Mouse (Mus musculus) hematopoietic stem cell, adult 5-6 weeks (primary cell): ENCODE results near the gene Ccsap. TPM values are rescaled to one million over a fixed set of nuclear protein-coding genes. Genes with fewer than 3 reads are reported as not detected.

Experiments used
- ATAC-seq, 2 experiments: fragments of 125-278 bp in 1 of 2; replicated peaks in 1 of 2; 2 replicates each; pipeline ENCODE4 v1.8.0; 2016 to 2017; ENCODE audit warnings: inconsistent platforms in 2 of 2, mild to moderate bottlenecking in 2 of 2, moderate number of reproducible peaks in 2 of 2, low read depth in 1 of 2, moderate TSS enrichment in 1 of 2; ENCODE audit not compliant: low FRiP score in 2 of 2, poor library complexity in 2 of 2, severe bottlenecking in 2 of 2, insufficient read depth in 1 of 2, low TSS enrichment in 1 of 2
- total RNA-seq: library from RNA; stranded (forward); fragments of 172-1452, 232-1000 nt; gene quantifications from 2 replicates; pipeline ENCODE4 v1.2.3, GENCODE M21; 2017

Gene Ccsap
- total RNA-seq, 1 experiment from 2014 or later, result 9.6 TPM

DNA sequence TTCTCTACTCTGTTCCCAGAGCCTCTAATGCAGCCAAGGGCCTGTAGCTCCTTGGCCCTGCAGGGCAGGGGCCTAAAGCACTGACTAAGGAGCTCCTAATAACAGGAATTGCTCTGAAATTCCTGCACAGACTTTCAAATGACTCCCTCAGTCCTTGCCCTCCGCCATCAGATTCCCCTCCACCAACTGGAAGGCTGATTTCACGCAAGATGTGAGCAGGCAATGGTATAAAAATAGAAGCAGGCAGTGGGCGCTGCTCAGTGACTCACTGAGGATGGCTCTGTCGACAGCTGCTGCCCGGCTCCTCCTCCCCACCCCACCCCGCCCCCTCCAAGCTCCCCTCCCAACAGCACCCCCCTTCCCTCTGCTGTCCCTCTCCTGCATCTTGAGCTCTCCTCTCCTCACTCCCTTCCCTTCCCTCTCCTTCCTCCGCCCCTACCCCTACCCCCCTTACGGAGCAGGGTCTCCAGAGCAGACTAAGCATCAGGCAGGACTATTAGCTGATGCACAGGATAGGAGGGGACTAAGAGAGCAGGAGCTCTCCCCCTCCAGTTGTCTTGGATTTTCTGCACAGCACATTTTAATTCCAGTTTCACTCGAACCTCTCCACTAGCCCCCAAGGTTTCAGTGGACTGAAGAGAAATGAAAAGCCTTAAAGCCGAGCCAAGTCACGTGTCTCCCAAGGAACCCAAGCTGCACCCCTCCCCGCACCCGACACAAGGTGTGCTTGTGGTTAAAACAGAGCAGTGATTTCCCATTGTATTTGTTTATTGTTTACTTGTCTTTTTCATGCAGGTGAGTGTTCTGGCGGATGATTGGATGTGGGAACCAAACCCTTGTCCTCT is 24.9 kb upstream of the Ccsap start:
- ATAC-seq, result no peak

DNA sequence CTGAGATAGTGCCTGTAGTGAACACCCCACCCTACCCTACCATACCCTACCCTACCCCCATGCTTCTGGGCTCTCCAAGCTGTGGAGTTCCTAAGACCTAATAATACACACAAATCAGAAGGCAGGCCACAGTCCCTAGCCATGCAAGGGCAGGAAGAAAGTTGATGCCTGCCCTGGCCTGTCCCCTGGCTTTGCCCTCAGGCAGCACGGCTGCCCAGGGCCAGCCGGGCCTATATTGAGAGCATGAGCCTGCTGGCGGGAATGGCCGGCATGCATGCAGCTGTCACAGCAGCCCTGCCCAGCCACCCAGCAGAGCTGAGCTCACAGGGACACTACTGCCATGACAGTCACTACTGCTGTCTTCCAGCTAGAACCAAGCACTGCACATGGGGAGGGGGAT is 23.1 kb upstream of the Ccsap start:
- no peak for ATAC-seq

DNA sequence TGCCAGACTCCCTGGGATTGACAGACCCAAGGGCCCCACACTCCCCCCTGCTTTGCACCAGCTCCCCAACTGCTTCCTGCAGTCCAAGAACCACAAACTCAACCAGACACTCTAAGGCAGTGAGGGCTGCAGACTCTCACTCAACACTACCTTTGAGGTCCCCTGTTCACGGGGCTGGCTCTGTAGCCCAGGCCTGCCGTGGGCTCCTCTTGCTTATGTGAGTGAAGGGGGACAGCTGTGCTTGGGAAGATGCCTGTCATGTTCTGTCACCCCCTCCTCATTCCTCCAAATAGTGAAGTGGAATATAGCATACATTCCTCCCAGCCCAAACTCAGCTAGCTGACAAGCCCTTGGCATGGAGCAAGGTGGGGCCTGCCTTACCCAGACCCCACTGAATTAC is 22.4 kb upstream of the Ccsap start:
- ATAC-seq, result no peak

DNA sequence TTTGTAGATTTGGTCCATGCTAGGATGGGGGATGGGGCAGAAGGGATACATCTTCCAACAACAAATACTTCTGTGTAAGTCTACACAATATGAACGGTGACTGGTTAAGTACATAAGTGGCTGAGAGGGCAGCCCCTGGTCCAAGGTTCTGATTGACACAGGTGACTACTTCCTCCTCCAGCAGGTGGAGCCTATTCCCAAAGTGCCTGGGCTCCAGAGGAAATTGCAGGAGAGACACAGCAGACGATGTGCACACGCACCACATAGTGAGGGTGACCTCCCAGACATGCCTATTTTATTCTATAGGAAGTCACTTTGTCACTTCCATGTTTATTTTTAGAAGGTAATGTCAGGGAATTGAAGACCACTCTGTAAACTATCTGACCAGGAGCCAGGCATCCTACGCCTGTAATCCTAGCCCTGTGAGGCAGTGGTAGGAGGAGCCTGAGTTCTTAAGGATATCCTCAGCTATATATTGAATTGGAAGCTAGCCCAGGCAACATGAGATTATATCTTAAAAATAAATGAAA is 20.9 kb upstream of the Ccsap start:
- no peak for ATAC-seq

DNA sequence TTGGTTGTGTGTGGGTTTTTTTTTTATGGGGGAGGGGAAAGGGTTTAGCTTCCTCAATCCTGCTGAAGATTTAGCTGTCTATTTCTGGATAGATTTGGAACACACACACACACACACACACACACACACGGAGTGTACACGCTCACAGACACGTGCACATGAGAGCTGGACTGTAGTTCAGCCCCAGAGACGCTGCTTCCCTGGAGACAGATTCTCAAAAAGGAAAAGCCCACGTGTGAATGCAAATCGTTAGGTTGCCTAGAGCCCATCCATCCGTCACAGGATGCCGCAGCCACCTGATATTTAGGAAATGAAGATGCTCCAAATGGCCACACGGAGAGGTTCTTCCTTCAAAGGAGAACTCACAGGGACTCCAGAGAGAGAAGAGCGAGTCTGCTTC is 20.3 kb upstream of the Ccsap start:
- no peak for ATAC-seq

DNA sequence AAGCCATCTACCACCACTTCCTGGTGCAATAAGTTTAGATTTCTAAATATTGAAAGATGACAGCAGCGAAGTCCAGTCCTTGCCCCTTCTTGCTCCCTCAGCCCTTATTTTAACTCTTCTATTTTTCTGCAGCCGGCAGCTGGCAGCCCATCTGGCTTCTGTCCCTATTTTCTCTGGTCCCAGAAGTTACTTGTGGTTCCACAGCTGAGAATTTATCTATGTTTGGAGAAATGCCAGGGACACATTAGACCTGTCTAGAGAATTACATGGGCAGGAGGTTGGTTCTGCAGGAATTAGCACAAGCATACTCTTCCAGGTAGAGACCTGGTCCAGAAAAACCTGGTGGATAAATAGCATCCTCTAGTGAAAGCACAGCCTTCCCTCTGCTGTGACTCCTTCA is 17.9 kb upstream of the Ccsap start:
- no peak for ATAC-seq

DNA sequence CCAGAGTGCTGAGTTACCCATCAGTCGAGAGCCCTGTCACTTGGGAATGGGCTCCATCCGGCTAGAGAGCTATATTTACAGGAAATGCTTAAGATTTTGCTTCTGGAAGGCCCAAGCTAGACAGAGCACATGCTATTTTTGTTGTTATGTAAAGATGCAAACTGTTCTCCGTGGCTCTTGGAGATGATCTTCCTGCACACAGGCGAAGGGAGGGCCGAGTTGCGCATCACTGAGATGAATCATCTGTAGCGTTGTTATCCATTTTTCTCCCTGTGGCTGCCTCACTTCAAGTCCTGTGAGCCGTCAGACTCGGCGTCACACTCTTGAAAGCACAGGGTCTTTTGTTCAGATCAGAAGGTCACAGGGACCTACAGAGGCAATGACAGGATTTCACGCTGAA is 14.3 kb upstream of the Ccsap start:
- no peak for ATAC-seq

DNA sequence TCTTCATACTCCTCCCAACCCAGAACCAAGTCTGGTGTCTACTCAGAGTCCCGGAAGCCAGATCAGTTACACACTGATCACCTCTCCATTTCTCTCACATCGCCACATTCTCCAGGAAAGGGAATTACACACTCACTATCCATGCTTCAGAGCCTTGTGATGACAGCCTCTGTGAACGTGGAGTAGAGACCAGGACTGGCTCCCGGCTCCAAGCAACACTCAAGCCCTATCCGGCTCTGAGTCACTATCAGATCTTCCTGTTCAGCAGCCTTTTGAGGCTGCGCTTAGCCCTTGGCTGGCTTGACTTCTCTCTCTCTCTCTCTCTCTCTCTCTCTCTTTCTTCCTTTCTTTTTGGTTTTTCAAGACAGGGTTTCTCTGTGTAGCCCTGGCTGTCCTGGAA is 13.4 kb upstream of the Ccsap start:
- no peak for ATAC-seq

DNA sequence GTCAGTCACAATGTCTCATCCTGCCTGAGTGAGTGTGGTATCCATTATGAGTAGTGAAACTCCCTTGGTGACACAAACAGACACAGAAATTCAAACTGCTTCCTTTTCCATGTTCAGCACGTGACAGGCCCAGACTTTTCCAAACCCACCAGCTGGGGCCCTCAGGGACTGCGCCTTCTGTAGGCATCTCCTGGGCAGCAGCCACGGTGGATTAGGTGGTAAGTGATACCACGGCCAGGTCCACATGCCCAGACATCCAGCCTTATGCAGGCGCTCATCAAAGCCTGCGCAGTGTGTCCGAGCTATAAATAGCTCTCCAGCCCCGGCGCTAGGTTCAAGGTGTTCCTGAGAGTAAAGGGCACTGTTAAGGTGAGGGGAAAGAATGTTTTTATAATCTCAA is 12.0 kb upstream of the Ccsap start:
- no peak for ATAC-seq

DNA sequence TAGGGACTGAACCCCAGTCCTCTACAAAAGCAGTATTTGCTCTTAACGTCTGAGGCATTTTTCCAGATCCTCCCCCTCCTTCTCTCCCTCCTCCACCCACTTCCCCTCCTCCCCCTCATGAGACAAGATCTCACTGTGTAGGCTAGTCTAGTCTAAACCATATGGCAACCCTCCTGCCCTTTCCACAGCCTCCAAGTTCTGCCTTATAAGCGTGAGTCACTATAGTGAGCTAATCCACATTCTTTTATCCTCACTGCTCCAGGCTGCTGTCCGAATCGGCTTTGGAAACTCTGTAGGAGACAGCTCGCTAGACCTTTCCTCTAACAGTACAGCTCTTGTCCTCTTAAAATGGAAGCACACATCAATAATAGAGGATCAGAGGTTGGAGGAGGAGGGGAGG is 7.0 kb upstream of the Ccsap start:
- ATAC-seq, result no peak

DNA sequence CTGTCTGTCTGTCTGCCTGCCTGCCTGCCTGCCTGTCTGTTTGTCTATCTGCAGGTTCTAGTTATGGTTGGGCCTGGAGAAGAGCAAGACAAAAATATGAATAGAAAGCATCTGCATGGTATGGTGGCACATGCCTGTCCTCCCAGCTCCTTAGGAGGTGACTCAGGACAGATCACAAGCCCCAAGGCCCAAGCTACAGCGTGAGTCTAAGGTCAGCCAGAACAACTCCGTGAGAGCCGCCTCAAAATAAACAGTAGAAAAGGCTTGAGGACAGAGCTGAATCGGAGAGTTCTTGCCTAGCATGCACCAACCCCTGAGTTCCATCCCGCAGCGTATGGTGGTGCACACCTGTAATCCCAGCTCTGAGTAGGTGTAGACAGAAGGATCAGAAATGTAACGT is 5.8 kb upstream of the Ccsap start:
- no peak for ATAC-seq

DNA sequence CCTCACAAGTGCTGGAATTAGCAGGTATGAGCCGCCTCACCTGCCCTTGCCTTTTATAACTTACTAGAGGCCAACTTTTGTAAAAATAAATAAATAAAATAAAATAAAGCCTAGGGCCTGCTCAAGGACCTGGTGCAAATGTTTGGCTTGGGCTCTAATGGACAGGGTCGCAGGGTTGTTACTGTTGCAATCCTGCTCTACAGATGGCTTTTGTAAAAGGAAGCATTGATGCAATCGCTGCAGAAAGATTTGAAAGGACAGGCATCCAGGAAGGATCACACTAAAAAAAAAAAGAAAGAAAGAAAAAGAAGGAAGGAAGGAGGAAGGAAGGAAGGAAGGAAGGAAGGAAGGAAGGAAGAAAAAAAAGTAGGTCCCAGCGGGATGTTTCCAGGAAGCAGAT is 377 bp upstream of the Ccsap start:
- no peak for ATAC-seq

DNA sequence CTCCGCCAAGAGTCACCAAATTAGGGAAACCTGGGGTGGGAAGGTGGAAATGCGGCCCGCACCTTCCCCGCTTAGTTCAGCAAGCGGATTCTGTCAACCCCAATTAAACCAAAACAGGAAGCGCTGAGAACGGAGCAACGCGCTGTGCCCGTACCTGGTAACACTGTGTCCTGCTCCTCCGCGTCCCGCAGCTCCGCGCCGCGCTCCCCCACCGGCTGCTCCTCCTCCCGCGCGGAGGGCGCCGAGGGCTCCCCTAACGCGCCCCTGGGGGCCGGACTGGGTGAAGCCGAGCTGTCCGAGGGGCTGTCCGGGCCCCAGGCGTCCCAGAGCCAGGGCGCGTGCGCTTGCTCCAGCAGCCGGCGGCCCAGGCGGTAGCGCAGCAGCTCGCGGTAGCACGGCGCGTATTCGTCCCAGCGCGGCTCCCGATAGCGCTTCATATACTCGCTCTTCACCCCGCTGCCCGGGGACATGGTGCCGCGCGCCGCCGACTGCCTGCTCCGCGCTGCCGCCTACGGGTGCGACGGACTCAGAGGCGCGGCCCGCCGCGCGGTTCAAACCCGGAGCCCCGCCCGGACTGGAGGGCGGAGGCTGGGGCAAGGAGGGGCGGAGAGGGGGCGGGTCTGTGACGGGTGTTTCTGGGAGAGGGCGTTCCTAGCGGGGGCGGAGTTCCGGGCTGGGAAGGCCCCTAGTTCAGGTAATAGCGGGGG is 915 bp downstream of the Ccsap start:
- peak; percentile 88 to 92 for ATAC-seq

DNA sequence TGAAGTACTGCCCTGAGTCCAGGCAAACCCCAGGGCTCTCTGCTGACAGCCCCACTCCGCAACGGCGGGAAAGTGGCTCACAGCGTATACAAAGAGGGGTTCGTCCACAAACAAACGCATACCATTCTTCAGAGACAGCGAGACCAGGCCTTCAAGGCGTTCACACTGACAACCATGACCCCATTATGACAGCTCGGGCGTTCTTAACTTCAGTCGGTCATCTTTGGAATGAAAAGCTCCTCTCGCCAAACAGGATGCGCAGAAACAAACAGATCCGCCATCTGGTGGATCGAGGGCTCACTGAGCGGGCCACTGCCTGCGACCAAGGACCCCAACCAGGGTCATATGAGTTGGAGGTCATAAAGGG is 1.5 kb downstream of the Ccsap start:
- peak in 1 of 2 experiments; percentile 15; a peak in 1 of 4 replicates for ATAC-seq

DNA sequence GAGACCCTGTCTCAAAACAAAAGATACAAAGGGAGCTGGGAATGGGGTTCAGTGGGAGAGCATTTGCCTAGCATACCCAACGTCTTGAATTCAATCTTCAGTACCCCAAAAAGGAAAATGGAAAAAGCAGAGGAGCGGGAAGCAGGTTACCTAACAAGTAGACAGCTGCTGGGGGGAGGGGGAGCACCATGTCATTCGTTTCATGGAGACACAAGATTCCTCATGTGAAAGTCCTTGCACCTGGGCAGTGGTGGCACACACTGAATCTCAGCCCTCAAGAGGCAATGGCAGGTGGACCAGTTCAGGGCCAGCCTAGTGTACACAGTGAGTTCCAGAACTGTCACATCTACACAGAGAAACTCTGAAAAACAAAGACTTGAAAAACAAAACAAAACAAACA is 2.6 kb downstream of the Ccsap start:
- no peak for ATAC-seq

DNA sequence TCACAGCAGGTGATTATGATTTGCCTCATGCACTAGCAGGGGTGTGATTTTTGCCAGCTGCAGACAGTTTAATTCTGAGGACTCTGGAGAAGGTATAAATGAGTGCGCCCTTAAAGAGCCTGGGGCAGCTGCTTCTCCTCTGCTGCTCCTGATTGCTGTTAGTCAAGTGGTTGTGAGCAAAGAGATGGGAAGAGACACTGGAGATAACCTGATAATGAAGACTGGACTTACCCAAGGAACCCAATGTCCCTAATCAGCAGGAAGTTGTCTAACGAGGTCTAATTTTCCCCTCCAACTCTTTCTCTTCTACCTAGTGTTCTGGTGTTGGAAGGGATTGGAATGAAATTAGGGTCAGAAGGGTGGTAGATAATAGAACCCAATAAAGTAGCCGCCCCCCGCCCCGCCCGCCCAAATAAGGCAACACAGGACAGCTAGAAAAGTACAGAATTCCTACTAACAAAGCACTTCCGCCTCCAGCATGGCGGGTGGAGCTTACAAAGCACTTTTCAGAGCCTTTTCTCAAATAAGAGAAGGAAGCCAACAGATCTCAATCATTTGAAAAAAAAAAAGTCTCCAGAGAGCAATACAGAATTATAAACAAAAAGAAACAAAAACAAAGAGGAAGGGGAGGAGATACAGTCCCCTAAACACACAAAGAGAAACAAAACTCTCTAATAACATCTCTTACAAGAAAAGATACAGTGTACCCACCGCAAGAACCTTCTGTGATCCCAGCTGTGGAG is 5.1 kb downstream of the Ccsap start:
- no peak for ATAC-seq

DNA sequence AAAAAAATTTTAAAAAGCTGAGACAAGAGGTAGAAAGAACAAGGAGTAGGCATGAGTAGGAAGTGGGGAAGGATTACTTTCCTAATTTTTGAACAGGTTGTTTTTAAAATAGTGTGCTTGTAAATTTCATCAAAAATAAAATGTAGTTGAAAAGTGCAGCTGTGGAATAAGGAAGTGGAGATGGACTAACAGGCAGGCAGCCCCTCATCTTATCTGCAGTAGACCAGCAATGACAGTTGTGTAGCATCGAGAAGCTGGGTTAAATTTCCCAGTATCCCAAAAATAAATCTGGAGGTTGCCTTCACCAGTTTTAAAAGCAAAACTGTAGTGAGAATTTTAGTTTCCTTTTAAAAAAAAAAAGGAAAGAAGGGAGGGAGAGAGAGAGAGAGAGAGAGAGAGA is 5.8 kb downstream of the Ccsap start:
- no peak for ATAC-seq

DNA sequence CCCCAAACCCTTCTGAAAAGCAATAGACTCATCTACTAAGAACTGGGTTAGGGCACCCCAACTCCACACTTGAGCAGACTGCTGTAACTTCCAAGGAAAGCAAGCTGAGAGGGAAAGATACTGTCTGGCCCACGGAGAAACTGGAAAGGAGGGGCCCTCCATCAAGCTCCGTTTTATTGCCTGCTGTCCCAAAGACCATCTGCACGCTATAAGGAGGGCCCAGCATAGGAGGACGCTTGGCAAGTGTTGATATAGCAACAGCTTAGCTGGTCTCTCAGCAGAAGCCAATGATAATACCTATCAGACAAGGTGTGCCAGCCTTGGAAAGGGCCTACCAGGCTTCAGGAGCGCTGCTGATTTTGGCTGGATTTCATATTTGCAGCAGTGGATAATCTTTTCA is 8.4 kb downstream of the Ccsap start:
- ATAC-seq, result no peak
